Mouse (Mus musculus) embryonic facial prominence, embryonic 11.5 days (tissue): Measurements from ENCODE around the gene Dse. TPM values are rescaled to one million over a fixed set of nuclear protein-coding genes. Genes with fewer than 3 reads are reported as not detected.
"Not testable (repeated sequence)": the region's sequence is repeated elsewhere in the genome, so short reads cannot be mapped to it uniquely, and the experiment has no call there.

Source experiments
- ATAC-seq: fragments of 200-750 bp; cut with Nextera tagmentation; replicated peaks from 2 replicates; pipeline ENCODE4 v1.8.0; 2017; ENCODE audit warnings: low read depth; ENCODE audit not compliant: insufficient number of reproducible peaks, low FRiP score, low TSS enrichment
- DNase-seq: peaks from one replicate; pipeline ENCODE4 v3.0.0-alpha.2; 2015; ENCODE audit warnings: low spot score
- H3K27ac ChIP-seq: fragments of 300-500 bp; sonication (generic); replicated peaks from 2 replicates; pipeline ENCODE4 v1.5.1; 2014; ENCODE audit warnings: mild to moderate bottlenecking, low read depth, low read length, control low read depth
- H3K27me3 ChIP-seq: fragments of 300-500 bp; sonication (generic); 2 replicates; pipeline ENCODE4 v1.6.1; 2014; ENCODE audit warnings: mild to moderate bottlenecking, low read length, moderate library complexity, mixed read lengths; ENCODE audit not compliant: control insufficient read depth, insufficient read depth
- H3K36me3 ChIP-seq: fragments of 300-500 bp; sonication (generic); replicated peaks from 2 replicates; pipeline ENCODE4 v1.6.1; 2014; ENCODE audit warnings: low read depth, mild to moderate bottlenecking, low read length, moderate library complexity, mixed read lengths; ENCODE audit not compliant: control insufficient read depth, insufficient read depth
- H3K4me1 ChIP-seq: fragments of 300-500 bp; sonication (generic); 2 replicates; pipeline ENCODE4 v1.6.1; 2014; ENCODE audit warnings: low read length, mixed read lengths; ENCODE audit not compliant: control insufficient read depth, insufficient read depth
- H3K4me2 ChIP-seq: fragments of 300-500 bp; sonication (generic); 2 replicates; pipeline ENCODE4 v1.6.1; 2014; ENCODE audit warnings: low read depth, mild to moderate bottlenecking, control low read depth, low read length, moderate library complexity
- H3K4me3 ChIP-seq: fragments of 300-500 bp; sonication (generic); 2 replicates; pipeline ENCODE4 v1.5.1; 2014; ENCODE audit warnings: low read depth, low read length, control low read depth
- H3K9ac ChIP-seq: fragments of 300-500 bp; sonication (generic); replicated peaks from 2 replicates; pipeline ENCODE4 v1.6.1; 2014; ENCODE audit warnings: mild to moderate bottlenecking, control low read depth, low read length
- H3K9me3 ChIP-seq: fragments of 300-500 bp; sonication (generic); replicated peaks from 2 replicates; pipeline ENCODE4 v1.6.1; 2016; ENCODE audit warnings: mild to moderate bottlenecking, low read length, inconsistent platforms, mixed read lengths; ENCODE audit not compliant: control insufficient read depth
- WGBS: fragments of 180-500 bp; shearing (Covaris S2); extraction: QIAGEN DNeasy Blood & Tissue Kit; methylation state at CpG from one replicate; pipeline ENCODE4 v1.1.7; 2014; 5-methylcytosine and 5-hydroxymethylcytosine counted together
- polyA plus RNA-seq: library from polyadenylated mRNA; unstranded; fragments of >200 nt; fragmentation: Nextera tagmentation; extraction: Ambion mirVana; gene quantifications from 2 replicates; pipeline ENCODE4 v1.2.1, GENCODE M21; 2014

The Dse gene
- 45.1 and 47.2 TPM in 2 replicates for polyA plus RNA-seq

DNA sequence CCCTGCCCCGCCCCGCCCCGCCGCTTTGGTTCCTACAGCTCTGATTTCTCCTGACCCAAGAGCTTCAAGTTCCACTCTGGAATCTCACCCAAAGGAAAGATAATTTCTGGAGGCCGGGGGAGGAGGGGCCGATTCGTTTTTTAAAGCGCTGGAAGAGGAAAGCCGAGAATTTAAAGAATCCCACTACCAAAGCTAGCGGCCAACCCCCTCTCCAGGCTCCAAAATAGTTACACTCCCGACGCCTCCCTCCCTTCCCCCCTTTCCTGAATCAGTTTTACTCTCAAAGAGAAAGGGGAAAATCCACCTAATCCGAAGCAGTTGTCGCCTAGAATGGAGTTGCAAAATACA is at the start of gene Dse:
TSS of gene Dse (minus strand) at position 213 of the 348 bp plus-strand sequence.
- Histone ChIP-seq H3K9me3 (no peaks in the 10 kb centered on the region), H3K4me1 (no peaks in the 10 kb centered on the region), H3K36me3 (no peaks in the 10 kb centered on the region), H3K9ac (peak within 1 kb of the TSS; percentile 87), H3K4me2 (peak within 1 kb of the TSS; percentile 69), H3K4me3 (peak within 1 kb of the TSS; percentile 75), H3K27ac (peak within 1 kb of the TSS; percentile 96), H3K27me3 (no peaks in the 10 kb centered on the region)
- under 1% methylated on average over 14 of the region's 14 CpGs for WGBS
- ATAC-seq, result peak; percentile 54
- no peak for DNase-seq

DNA sequence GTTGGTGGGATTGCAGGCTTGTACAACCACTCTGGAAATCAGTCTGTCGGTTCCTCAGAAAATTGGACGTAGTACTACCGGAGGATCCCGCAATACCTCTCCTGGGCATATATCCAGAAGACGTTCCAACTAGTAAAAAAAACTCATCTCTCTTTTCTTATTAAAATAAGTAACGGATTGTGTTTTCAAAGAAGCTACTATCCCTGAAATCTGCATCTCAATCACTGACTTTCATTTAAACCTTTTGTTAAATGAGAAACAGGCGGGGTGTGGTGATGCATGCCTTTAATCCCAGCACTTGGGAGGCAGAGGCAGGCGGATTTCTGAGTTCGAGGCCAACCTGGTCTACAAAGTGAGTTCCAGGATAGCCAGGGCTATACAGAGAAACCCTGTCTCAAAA is 45.3 kb upstream of the Dse start:
- H3K9ac ChIP-seq, H3K4me2 ChIP-seq, H3K9me3 ChIP-seq, H3K27ac ChIP-seq, H3K4me1 ChIP-seq, H3K27me3 ChIP-seq, DNase-seq, H3K36me3 ChIP-seq, ATAC-seq, H3K4me3 ChIP-seq: not testable (repeated sequence)
- 93% methylated on average over 9 of the region's 9 CpGs for WGBS

DNA sequence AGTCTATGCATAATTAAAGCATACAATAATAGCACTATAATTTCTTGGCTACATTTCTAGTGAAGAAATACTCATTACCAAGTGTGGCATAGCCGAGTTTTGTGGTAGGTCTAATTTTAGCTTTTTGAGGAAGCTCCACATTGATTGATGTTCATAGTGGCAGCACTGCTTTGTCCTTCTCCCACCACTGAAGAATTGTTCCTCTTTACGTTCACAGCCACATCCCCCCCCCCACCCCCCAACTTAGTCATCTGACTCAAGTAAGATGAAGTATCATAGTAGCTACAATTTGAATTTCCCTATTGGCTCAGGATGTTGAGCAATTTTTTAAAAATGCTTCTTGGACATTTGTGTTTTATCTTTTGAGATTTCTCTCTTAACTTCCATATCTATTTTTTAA is 42.1 kb upstream of the Dse start:
- Histone ChIP-seq H3K36me3 (no peaks in the 10 kb centered on the region), H3K27me3 (no peaks in the 10 kb centered on the region), H3K9ac (no peak overlapping the region), H3K4me3 (no peak overlapping the region), H3K4me2 (no peak overlapping the region), H3K9me3 (no peaks in the 10 kb centered on the region), H3K4me1 (no peaks in the 10 kb centered on the region), H3K27ac (no peak overlapping the region)
- DNase-seq (no peak), ATAC-seq (no peak)
- WGBS, result 59% methylated on average over 2 of the region's 2 CpGs

DNA sequence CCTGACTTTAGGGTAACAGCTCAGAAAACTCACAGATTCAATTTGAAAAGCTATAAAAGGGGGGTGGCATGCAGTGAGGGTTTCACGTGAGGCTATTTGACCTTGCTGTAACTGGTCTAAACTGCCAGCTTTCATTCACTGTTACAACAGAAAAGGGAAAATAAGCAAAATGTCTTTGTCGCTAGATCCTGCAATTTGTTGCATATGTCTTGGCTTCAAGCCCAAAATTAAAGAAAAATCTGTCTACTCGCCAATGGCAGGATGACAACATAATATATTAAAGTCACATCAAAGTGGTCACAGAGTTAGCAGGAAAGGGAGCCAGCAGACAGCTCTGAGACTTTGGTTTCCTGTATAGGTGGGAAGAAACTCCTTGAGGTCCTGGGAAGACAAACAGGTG is 40.2 kb upstream of the Dse start:
- H3K27me3 ChIP-seq, result no peaks in the 10 kb centered on the region
- no peak overlapping the region for H3K9ac ChIP-seq
- no peaks in the 10 kb centered on the region for H3K9me3 ChIP-seq
- WGBS, result 55% methylated on average over 3 of the region's 3 CpGs
- DNase-seq, result no peak
- H3K4me3 ChIP-seq, result no peak overlapping the region
- H3K27ac ChIP-seq, result no peak overlapping the region
- no peaks in the 10 kb centered on the region for H3K36me3 ChIP-seq
- no peak for ATAC-seq
- no peaks in the 10 kb centered on the region for H3K4me1 ChIP-seq
- no peak overlapping the region for H3K4me2 ChIP-seq

DNA sequence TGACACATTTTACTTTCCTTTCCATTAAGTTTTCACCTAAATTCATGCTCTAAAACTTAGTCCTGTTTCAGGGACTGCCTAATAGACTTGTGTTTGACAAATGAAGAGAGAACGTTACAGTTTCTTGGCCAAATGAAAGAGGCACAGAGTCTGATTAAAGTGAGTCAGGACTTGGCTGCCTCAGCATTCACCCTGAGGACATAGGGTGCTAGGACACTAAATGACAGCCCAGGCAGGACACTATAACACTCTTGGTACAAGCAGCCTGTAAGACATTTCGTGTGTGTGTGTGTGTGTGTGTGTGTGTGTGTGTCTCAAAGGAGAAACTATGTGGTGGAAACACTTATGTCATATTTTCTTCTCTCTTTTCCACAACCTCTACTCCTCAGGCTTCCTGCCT is 38.6 kb upstream of the Dse start:
- Histone ChIP-seq H3K9ac (no peak overlapping the region), H3K9me3 (no peaks in the 10 kb centered on the region), H3K36me3 (no peaks in the 10 kb centered on the region), H3K4me1 (no peaks in the 10 kb centered on the region), H3K4me3 (no peak overlapping the region), H3K27me3 (no peaks in the 10 kb centered on the region), H3K27ac (no peak overlapping the region), H3K4me2 (no peak overlapping the region)
- 79% methylated on average over 2 of the region's 2 CpGs for WGBS
- ATAC-seq, result no peak
- no peak for DNase-seq

DNA sequence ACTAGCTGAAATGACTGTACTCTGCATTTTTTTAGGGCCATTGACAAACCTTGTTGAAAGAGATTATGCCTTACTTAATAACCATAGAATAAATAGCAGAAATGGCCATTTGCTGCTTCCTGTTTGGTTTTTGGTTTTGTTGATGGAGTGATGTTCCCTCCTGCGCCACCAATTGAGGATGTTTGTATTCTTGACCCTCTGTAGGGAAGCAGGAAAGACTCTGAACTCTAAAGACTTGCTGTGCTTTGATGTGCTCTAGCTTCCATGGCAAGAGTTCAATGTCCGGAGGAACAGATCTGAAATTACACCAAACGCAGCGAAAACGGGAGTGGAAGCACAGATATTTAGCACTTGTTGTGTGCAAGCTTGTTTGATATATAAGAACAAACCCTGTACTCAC is 37.2 kb upstream of the Dse start:
- H3K9me3 ChIP-seq, result no peaks in the 10 kb centered on the region
- no peak for DNase-seq

DNA sequence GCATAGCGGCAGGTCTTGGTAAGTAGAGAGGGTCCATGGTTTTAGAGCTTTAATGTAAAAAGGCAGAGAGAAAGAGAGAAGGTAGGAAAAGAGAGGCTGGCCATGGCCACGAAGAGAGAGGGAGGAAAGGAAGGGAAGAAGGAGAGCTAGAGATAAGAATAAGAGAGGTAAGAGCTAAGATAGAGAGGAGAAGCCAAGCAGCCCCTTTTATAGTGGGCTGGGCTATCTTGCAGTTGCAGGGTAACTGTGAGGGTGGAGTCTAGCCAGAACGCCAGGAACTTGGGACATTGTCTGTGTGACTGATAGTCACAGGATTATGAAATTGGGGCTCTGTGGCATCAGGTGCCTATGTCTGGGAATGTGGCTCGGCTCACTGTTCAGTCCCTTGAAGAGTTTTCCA is 31.0 kb upstream of the Dse start:
- Histone ChIP-seq H3K4me1 (no peaks in the 10 kb centered on the region), H3K36me3 (no peaks in the 10 kb centered on the region), H3K9me3 (no peaks in the 10 kb centered on the region), H3K9ac (no peak overlapping the region), H3K27me3 (no peaks in the 10 kb centered on the region), H3K4me2 (no peak overlapping the region), H3K4me3 (no peak overlapping the region), H3K27ac (no peak overlapping the region)
- WGBS, result 72% methylated on average over 4 of the region's 4 CpGs
- DNase-seq, result no peak
- ATAC-seq, result no peak

More for the DNA sequence above, 37.2 kb upstream of the Dse start:
- no peak overlapping the region for H3K4me2 ChIP-seq
- ATAC-seq, result no peak
- 80% methylated on average over 5 of the region's 5 CpGs for WGBS
- H3K27me3 ChIP-seq, result no peaks in the 10 kb centered on the region
- H3K4me1 ChIP-seq, result no peaks in the 10 kb centered on the region
- no peak overlapping the region for H3K9ac ChIP-seq
- no peaks in the 10 kb centered on the region for H3K36me3 ChIP-seq
- H3K4me3 ChIP-seq, result no peak overlapping the region
- no peak overlapping the region for H3K27ac ChIP-seq

DNA sequence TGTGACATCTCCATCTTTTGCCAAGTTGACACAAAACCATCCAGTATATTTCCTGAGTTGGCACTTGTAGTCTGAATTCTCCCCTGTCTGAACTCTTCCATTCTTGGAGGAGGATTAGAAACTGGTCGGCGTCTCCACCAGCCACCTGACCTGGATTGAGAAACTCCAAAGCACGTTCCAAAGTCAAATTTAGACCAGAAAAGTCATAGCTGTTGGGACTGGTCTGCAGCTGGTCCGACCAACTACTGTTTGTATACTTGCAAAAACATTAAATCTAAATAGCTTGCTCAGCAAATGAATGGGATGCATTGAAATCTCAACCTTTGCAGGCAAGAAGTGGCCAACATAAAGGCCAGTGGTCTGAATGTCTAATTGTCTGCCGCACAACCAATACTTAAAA is 29.1 kb upstream of the Dse start:
- ATAC-seq (no peak), DNase-seq (no peak)
- Histone ChIP-seq H3K4me2 (no peak overlapping the region), H3K27me3 (no peaks in the 10 kb centered on the region), H3K9ac (no peak overlapping the region), H3K9me3 (no peaks in the 10 kb centered on the region), H3K36me3 (no peaks in the 10 kb centered on the region), H3K27ac (no peak overlapping the region), H3K4me1 (no peaks in the 10 kb centered on the region), H3K4me3 (no peak overlapping the region)
- WGBS, result 83% methylated on average over 5 of the region's 5 CpGs
